Mouse (Mus musculus): Measurements from ENCODE around the gene Upk2. TPM values are rescaled to one million over a fixed set of nuclear protein-coding genes. Genes with fewer than 3 reads are reported as not detected.

Upk2 gene
- polyA plus RNA-seq (2014; fragmentation: Nextera tagmentation; extraction: Ambion mirVana), result not detected in 2 replicates

DNA sequence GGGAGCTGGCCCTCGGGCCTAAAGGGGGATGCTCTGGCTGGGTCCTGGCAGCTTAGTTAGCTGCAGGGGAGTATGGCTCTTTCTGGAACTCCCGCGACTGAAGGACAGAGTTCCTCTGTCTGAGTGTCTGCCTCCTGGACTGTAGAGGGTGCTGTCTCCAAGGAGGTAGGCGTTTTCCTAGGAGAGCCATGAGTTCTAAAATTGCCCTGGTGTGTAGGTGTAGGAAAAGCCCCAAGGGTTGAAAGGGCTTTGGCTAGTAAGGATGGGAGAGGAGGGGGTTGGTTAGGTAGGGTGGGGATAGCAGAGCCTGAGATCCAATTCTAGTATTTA is at the start of gene Upk2:
Gene Upk2, minus strand, starts transcription at position 86 of the 330 bp plus-strand sequence.
- H3K27ac ChIP-seq (replicated peaks in 1 of 2; ENCODE audit: control insufficient read depth in 1 of 2, insufficient read depth in 1 of 2, low read depth in 2 of 2, low read length in 2 of 2), result no peak within 1 kb of the TSS
- ATAC-seq (ENCODE audit: insufficient number of reproducible peaks, insufficient read depth, low FRiP score, low read depth), result no peak
- H3K4me2 ChIP-seq (ENCODE audit: low read length), result no peak within 1 kb of the TSS
- H3K36me3 ChIP-seq (ENCODE audit: control insufficient read depth, insufficient read depth, low read length), result no peaks in the 10 kb centered on the region
- no peaks in the 10 kb centered on the region for H3K4me1 ChIP-seq (ENCODE audit: control insufficient read depth in 2 of 2, insufficient read depth in 2 of 2, low read length in 2 of 2)
- H3K4me3 ChIP-seq (ENCODE audit: control insufficient read depth in 1 of 2, insufficient read depth in 1 of 2, low read depth in 1 of 2, low read length in 2 of 2), result no peak within 1 kb of the TSS
- no peak within 1 kb of the TSS for H3K9ac ChIP-seq (ENCODE audit: low read length)
- peaks cover 29% of the 10 kb centered on the region for H3K27me3 ChIP-seq (ENCODE audit: control insufficient read depth, insufficient read depth, low read length)
- 17% methylated on average over 4 of the region's 4 CpGs for WGBS
- no peaks in the 10 kb centered on the region for H3K9me3 ChIP-seq (ENCODE audit: control insufficient read depth, low read length)

DNA sequence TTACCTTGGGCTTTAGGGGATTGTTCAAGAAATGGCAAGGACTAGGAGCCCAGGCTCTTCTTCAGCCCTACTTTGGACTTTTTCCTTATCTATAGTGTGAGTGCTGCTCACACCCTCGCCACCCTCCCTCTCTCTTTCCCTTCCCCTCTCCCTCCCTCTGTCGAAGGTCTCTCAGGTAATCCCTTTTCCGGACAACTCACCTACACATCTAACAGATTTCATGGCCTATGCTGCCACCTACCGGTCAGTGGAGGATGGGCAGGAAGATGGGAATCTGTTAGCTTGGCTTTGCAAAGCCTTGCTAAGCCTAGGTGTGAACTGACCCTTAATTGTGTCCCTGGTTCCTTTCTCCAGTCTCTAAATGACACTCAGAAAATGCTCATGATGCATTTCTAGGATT is 47.2 kb upstream of the Upk2 start:
- H3K27me3 ChIP-seq (ENCODE audit: control insufficient read depth, insufficient read depth, low read length), result no peaks in the 10 kb centered on the region
- H3K4me2 ChIP-seq (ENCODE audit: low read length), result peak overlapping the region; percentile 28; the same call in 1 of the 2 replicates
- 0 out of 2 replicates have a peak overlapping the region, but pooled peaks have one; percentile 36 for H3K9ac ChIP-seq (ENCODE audit: low read length)
- H3K4me1 ChIP-seq (ENCODE audit: control insufficient read depth in 2 of 2, insufficient read depth in 2 of 2, low read length in 2 of 2), result peaks cover 38 to 50% of the 10 kb centered on the region in 2 experiments
- peaks cover 61% of the 10 kb centered on the region for H3K36me3 ChIP-seq (ENCODE audit: control insufficient read depth, insufficient read depth, low read length)
- no peak overlapping the region for H3K4me3 ChIP-seq (ENCODE audit: control insufficient read depth in 1 of 2, insufficient read depth in 1 of 2, low read depth in 1 of 2, low read length in 2 of 2)
- H3K27ac ChIP-seq (replicated peaks in 1 of 2; ENCODE audit: control insufficient read depth in 1 of 2, insufficient read depth in 1 of 2, low read depth in 2 of 2, low read length in 2 of 2), result no peak overlapping the region; a peak in 1 of 4 replicates
- no peaks in the 10 kb centered on the region for H3K9me3 ChIP-seq (ENCODE audit: control insufficient read depth, low read length)
- no peak for ATAC-seq (ENCODE audit: insufficient number of reproducible peaks, insufficient read depth, low FRiP score, low read depth)
- 0% methylated on average over 4 of the region's 4 CpGs for whole genome bisulfite sequencing

DNA sequence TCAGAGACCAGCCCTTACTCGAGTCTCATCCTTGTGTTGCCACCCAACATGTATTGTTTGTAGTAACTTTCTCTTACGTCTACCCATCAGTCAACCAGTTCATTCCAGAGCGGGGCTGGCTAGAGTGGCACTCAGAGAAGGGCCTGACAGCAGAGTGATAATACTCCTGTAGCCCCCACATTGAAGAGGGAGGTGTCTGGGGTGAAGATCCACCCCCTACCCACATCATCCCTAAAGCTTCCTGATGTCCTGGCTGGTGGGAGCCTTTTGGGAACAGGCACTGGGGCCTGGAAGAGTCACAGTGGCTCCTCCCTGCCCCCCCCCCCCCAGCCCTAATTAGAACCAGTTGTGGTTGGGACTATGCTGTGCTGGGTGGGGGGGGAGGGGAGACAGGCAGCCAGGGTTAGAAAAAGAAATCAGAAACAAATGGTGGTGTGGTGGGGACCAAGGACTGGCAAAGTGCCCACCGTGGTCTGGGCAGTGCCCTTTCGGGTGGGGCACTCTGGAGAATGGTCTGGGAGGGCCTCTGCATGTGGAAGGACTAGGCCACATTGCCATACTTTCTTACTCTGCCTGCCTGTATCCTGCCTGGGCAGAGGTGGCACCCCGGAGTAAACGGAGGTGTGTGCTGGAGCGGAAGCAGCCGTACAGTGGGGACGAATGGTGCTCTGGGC is 46.6 kb upstream of the Upk2 start:
- Histone ChIP-seq H3K4me2 (ENCODE audit: low read length) (peak overlapping the region; percentile 28), H3K4me1 (ENCODE audit: control insufficient read depth in 2 of 2, insufficient read depth in 2 of 2, low read length in 2 of 2) (peaks cover 45 to 57% of the 10 kb centered on the region in 2 experiments), H3K9me3 (ENCODE audit: control insufficient read depth, low read length) (no peaks in the 10 kb centered on the region), H3K9ac (ENCODE audit: low read length) (peak overlapping the region; percentile 36; the same call in 1 of the 2 replicates), H3K27ac (replicated peaks in 1 of 2; ENCODE audit: control insufficient read depth in 1 of 2, insufficient read depth in 1 of 2, low read depth in 2 of 2, low read length in 2 of 2) (peak overlapping the region in 1 of 2 experiments; percentile 99; a peak in 2 of 4 replicates), H3K36me3 (ENCODE audit: control insufficient read depth, insufficient read depth, low read length) (peaks cover 54% of the 10 kb centered on the region), H3K4me3 (ENCODE audit: control insufficient read depth in 1 of 2, insufficient read depth in 1 of 2, low read depth in 1 of 2, low read length in 2 of 2) (no peak overlapping the region), H3K27me3 (ENCODE audit: control insufficient read depth, insufficient read depth, low read length) (no peaks in the 10 kb centered on the region)
- 38% methylated on average over 10 of the region's 10 CpGs for WGBS
- no peak for ATAC-seq (ENCODE audit: insufficient number of reproducible peaks, insufficient read depth, low FRiP score, low read depth)

DNA sequence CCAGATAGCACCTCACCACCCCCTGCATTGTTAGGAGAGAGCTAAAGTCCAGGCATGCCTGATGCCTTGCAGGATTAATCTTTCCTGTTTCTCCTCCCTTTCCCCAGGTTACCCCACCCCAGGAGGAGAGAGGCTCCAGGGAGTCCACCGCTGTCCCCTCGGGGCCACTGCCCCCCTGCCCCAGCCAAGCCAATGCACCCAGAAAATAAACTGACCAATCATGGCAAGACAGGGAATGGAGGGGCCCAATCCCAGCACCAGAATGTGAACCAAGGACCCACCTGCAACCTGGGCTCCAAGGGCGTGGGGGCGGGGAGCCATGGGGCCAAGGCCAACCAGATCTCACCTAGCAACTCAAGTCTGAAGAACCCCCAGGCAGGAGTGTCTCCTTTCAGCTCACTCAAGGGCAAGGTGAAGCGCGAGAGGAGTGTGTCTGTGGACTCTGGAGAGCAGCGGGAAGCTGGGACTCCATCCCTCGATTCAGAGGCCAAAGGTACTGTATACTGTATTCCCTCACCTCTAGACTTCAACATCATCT is 45.9 kb upstream of the Upk2 start:
- no peak for ATAC-seq (ENCODE audit: insufficient number of reproducible peaks, insufficient read depth, low FRiP score, low read depth)
- H3K4me3 ChIP-seq (ENCODE audit: control insufficient read depth in 1 of 2, insufficient read depth in 1 of 2, low read depth in 1 of 2, low read length in 2 of 2), result peak overlapping the region; percentile 35 to 43; a peak in 2 of 4 replicates
- WGBS, result 52% methylated on average over 8 of the region's 8 CpGs
- H3K9me3 ChIP-seq (ENCODE audit: control insufficient read depth, low read length), result no peaks in the 10 kb centered on the region
- H3K27ac ChIP-seq (replicated peaks in 1 of 2; ENCODE audit: control insufficient read depth in 1 of 2, insufficient read depth in 1 of 2, low read depth in 2 of 2, low read length in 2 of 2), result peak overlapping the region in 1 of 2 experiments; percentile 99; a peak in 3 of 4 replicates
- peak overlapping the region; percentile 95 for H3K4me2 ChIP-seq (ENCODE audit: low read length)
- H3K4me1 ChIP-seq (ENCODE audit: control insufficient read depth in 2 of 2, insufficient read depth in 2 of 2, low read length in 2 of 2), result peaks cover 46 to 58% of the 10 kb centered on the region in 2 experiments
- H3K36me3 ChIP-seq (ENCODE audit: control insufficient read depth, insufficient read depth, low read length), result peaks cover 48% of the 10 kb centered on the region
- H3K27me3 ChIP-seq (ENCODE audit: control insufficient read depth, insufficient read depth, low read length), result no peaks in the 10 kb centered on the region
- peak overlapping the region; percentile 77 for H3K9ac ChIP-seq (ENCODE audit: low read length)

DNA sequence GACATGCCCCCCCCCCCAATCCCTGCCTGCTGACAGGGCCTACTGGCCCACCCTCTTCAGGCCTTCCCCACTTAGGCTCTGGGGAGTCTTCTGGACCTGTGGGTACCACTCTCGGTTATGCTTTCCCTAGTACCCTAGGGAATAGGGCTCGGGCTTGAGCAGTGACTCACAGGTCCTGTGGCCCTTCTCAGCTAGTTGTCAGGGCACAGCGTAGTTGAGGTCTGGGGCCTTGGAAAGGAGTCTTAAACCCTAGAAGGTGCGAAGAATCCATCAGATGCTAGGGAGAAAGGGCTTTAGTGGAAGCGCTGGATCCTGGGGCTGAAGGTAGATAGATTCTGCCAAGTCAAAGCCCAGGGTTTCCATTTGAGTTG is 45.4 kb upstream of the Upk2 start:
- peaks cover 42% of the 10 kb centered on the region for H3K36me3 ChIP-seq (ENCODE audit: control insufficient read depth, insufficient read depth, low read length)
- H3K4me2 ChIP-seq (ENCODE audit: low read length), result peak overlapping the region; percentile 95
- H3K9me3 ChIP-seq (ENCODE audit: control insufficient read depth, low read length), result no peaks in the 10 kb centered on the region
- peak overlapping the region; percentile 35 to 43 for H3K4me3 ChIP-seq (ENCODE audit: control insufficient read depth in 1 of 2, insufficient read depth in 1 of 2, low read depth in 1 of 2, low read length in 2 of 2)
- no peaks in the 10 kb centered on the region for H3K27me3 ChIP-seq (ENCODE audit: control insufficient read depth, insufficient read depth, low read length)
- peaks cover 47 to 64% of the 10 kb centered on the region in 2 experiments for H3K4me1 ChIP-seq (ENCODE audit: control insufficient read depth in 2 of 2, insufficient read depth in 2 of 2, low read length in 2 of 2)
- H3K9ac ChIP-seq (ENCODE audit: low read length), result peak overlapping the region; percentile 77
- ATAC-seq (ENCODE audit: insufficient number of reproducible peaks, insufficient read depth, low FRiP score, low read depth), result no peak; the same call in 1 of the 2 replicates
- WGBS, result 15% methylated on average over 5 of the region's 5 CpGs
- H3K27ac ChIP-seq (replicated peaks in 1 of 2; ENCODE audit: control insufficient read depth in 1 of 2, insufficient read depth in 1 of 2, low read depth in 2 of 2, low read length in 2 of 2), result peak overlapping the region; percentile 66 to 99

DNA sequence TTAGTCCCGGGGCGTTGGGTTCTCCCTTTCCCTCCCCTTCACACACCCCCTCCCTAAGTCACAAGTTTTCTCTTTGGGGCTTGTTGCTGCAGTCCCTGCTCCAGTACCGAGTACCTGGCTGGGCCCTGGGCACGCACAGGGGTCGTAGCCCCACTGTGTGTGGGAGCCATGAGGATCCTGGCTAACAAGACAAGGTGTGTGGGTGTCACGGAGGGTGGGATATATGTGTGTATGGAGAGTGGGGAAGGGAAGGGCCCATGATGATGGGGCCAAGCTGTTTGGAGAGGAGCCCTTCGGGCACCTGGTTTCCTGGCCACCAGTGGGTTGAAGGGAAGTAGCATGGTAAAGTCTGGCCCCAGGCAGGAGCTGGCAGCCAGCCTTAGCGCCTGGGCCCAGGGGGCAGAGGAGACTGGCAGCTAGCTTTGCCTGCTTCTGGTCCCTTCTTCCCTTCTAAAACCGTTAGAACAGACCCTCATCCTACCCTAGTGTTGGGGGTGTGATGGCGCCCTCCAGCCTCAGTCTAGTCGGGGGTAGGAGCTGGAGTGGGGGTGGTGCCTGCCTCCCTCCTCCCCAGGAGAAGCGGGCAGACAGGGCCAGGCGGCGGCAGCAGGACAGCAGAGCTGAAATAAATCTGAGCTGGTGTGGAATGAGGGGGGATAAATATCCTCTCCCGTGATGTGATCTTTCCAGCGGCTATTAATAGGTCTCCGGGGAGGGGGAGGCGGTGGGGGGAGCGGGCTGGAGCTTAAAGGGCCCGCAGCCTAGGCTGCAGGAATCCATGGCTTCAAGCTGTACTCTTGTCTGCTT is 44.8 kb upstream of the Upk2 start:
- WGBS, result 5% methylated on average over 18 of the region's 20 CpGs
- Histone ChIP-seq H3K4me3 (ENCODE audit: control insufficient read depth in 1 of 2, insufficient read depth in 1 of 2, low read depth in 1 of 2, low read length in 2 of 2) (peak overlapping the region; percentile 43 to 55), H3K27ac (replicated peaks in 1 of 2; ENCODE audit: control insufficient read depth in 1 of 2, insufficient read depth in 1 of 2, low read depth in 2 of 2, low read length in 2 of 2) (peak overlapping the region; percentile 98 to 99), H3K4me2 (ENCODE audit: low read length) (peak overlapping the region; percentile 95), H3K27me3 (ENCODE audit: control insufficient read depth, insufficient read depth, low read length) (no peaks in the 10 kb centered on the region), H3K36me3 (ENCODE audit: control insufficient read depth, insufficient read depth, low read length) (peaks cover 36% of the 10 kb centered on the region), H3K9ac (ENCODE audit: low read length) (peak overlapping the region; percentile 77), H3K9me3 (ENCODE audit: control insufficient read depth, low read length) (no peaks in the 10 kb centered on the region), H3K4me1 (ENCODE audit: control insufficient read depth in 2 of 2, insufficient read depth in 2 of 2, low read length in 2 of 2) (peaks cover 52 to 66% of the 10 kb centered on the region in 2 experiments)
- ATAC-seq (ENCODE audit: insufficient number of reproducible peaks, insufficient read depth, low FRiP score, low read depth), result peak; percentile 44

DNA sequence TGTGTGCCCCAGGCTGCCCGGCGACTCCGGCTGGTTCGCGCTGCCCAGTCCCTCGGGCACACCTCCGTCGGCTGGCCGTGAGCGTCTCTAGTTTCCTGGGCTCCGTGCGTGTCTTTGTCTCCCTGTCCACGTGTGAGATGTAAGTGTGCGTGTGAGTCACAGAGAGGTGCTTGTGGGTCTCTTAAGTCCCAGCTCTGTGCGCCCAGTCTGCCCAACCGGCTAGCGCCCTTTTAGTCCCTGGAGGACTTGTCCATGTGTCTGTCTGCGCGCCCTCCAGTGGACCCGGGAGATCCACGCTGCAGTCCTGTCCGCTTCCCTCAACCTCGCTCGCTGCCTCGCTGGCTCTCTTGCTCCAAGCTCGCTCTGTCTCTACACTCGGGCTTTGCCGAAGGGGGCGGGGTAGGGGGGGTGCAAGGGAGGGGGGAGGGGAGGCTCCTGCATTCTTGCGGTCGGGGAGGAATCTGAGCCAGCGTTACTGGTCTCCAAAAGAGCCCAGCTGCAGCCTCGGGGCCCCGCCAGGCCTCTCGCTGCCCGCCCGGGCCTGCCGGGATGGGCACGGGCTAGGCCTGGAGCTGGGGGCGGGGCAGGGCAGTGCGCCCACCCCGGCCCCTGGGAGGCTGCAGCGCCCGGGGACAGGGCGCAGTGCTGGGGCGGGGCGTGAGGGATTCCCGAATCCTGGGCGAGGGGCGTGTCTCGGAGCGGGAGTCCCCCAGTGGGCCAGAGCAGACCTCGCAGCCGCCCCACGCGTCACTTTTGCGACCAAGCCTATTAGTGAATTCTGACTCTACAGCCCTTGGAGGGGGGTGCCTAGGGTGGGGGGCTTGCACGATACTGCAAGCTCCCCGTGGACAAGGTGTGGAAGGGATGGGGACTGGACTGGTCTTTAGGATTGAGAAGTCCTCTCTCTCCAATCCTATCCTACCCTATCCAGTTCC is 43.9 kb upstream of the Upk2 start:
- Histone ChIP-seq H3K27me3 (ENCODE audit: control insufficient read depth, insufficient read depth, low read length) (no peaks in the 10 kb centered on the region), H3K4me1 (ENCODE audit: control insufficient read depth in 2 of 2, insufficient read depth in 2 of 2, low read length in 2 of 2) (peaks cover 61 to 75% of the 10 kb centered on the region in 2 experiments), H3K9ac (ENCODE audit: low read length) (peak overlapping the region; percentile 77), H3K4me3 (ENCODE audit: control insufficient read depth in 1 of 2, insufficient read depth in 1 of 2, low read depth in 1 of 2, low read length in 2 of 2) (peak overlapping the region; percentile 43 to 55), H3K4me2 (ENCODE audit: low read length) (peak overlapping the region; percentile 95), H3K36me3 (ENCODE audit: control insufficient read depth, insufficient read depth, low read length) (peaks cover 31% of the 10 kb centered on the region), H3K9me3 (ENCODE audit: control insufficient read depth, low read length) (no peaks in the 10 kb centered on the region), H3K27ac (replicated peaks in 1 of 2; ENCODE audit: control insufficient read depth in 1 of 2, insufficient read depth in 1 of 2, low read depth in 2 of 2, low read length in 2 of 2) (peak overlapping the region; percentile 98 to 99)
- peak; percentile 78 for ATAC-seq (ENCODE audit: insufficient number of reproducible peaks, insufficient read depth, low FRiP score, low read depth)
- WGBS, result under 1% methylated on average over 59 of the region's 59 CpGs
